Mouse (Mus musculus) MEL (cell line): Measurements from ENCODE around the gene Kcnh1. TPM values are rescaled to one million over a fixed set of nuclear protein-coding genes. Genes with fewer than 3 reads are reported as not detected.

ENCODE experiments used
- DNase-seq: peaks from one replicate; pipeline ENCODE4 v3.0.0; 2011; ENCODE audit warnings: low read depth, low spot score
- H3K27ac ChIP-seq: 2 replicates; pipeline ENCODE4 v1.5.1; 2012; ENCODE audit warnings: low read depth, mild to moderate bottlenecking, control low read depth, low read length, moderate library complexity; ENCODE audit not compliant: control insufficient read depth
- H3K27me3 ChIP-seq, 2 experiments: fragments of 150-350 bp in 1 of 2; sonication (generic) in 1 of 2; 2 replicates each; pipeline ENCODE4 v1.6.1; 2012; ENCODE audit warnings: low read length in 2 of 2, mild to moderate bottlenecking in 2 of 2, improper control_type of control experiment in 1 of 2, moderate library complexity in 1 of 2; ENCODE audit not compliant: insufficient read depth in 2 of 2, control insufficient read depth in 1 of 2
- H3K36me3 ChIP-seq, 2 experiments: 2 replicates each; pipeline ENCODE4 v1.6.1; 2012 to 2014; ENCODE audit warnings: low read length in 2 of 2, improper control_type of control experiment in 1 of 2, inconsistent platforms in 1 of 2, mild to moderate bottlenecking in 1 of 2; ENCODE audit not compliant: insufficient read depth in 2 of 2, control insufficient read depth in 1 of 2
- H3K4me1 ChIP-seq, 2 experiments: fragments of 150-350 bp in 1 of 2; sonication (generic) in 1 of 2; 2 replicates each; pipeline ENCODE4 v1.6.1; 2012; ENCODE audit warnings: low read length in 2 of 2, improper control_type of control experiment in 1 of 2, mild to moderate bottlenecking in 1 of 2; ENCODE audit not compliant: insufficient read depth in 2 of 2, control insufficient read depth in 1 of 2
- H3K4me3 ChIP-seq, 2 experiments: fragments of 150-350 bp in 1 of 2; sonication (generic) in 1 of 2; 2 replicates each; pipeline ENCODE4 v1.5.1; 2012; ENCODE audit warnings: low read depth in 2 of 2, low read length in 2 of 2, mild to moderate bottlenecking in 2 of 2, moderate library complexity in 2 of 2, control low read depth in 1 of 2, improper control_type of control experiment in 1 of 2; ENCODE audit not compliant: control insufficient read depth in 1 of 2, insufficient read depth in 1 of 2
- H3K79me2 ChIP-seq: 2 replicates; pipeline ENCODE4 v1.6.1; 2012; ENCODE audit warnings: mild to moderate bottlenecking, low read length, moderate library complexity; ENCODE audit not compliant: control insufficient read depth, poor library complexity, insufficient read depth
- H3K9ac ChIP-seq: 2 replicates; pipeline ENCODE4 v1.6.1; 2012; ENCODE audit warnings: low read depth, mild to moderate bottlenecking, control low read depth, low read length, moderate library complexity; ENCODE audit not compliant: control insufficient read depth, poor library complexity, severe bottlenecking
- H3K9me3 ChIP-seq: fragments of 150-350 bp; sonication (generic); replicated peaks from 2 replicates; pipeline ENCODE4 v1.6.1; 2012; ENCODE audit warnings: mild to moderate bottlenecking, low read length, improper control_type of control experiment, moderate library complexity; ENCODE audit not compliant: insufficient read depth
- BHLHE40 ChIP-seq: IDR thresholded peaks from 2 replicates; pipeline ENCODE4 v1.6.1; 2012; ENCODE audit warnings: low read depth, mild to moderate bottlenecking, inconsistent platforms, low read length, improper control_type of control experiment, borderline replicate concordance
- CHD2 ChIP-seq: IDR thresholded peaks from 2 replicates; pipeline ENCODE4 v1.6.1; 2011; ENCODE audit warnings: low read length, improper control_type of control experiment
- ELF1 ChIP-seq: IDR thresholded peaks from 2 replicates; pipeline ENCODE4 v1.6.1; 2014; ENCODE audit warnings: low read depth, mild to moderate bottlenecking, inconsistent platforms, low read length, improper control_type of control experiment, moderate library complexity
- EP300 ChIP-seq, 2 experiments: IDR thresholded peaks; 2 replicates each; pipeline ENCODE4 v1.6.1; 2011; ENCODE audit warnings: improper control_type of control experiment in 2 of 2, low read length in 2 of 2, low read depth in 1 of 2, mild to moderate bottlenecking in 1 of 2
- ETS1 ChIP-seq: IDR thresholded peaks from 2 replicates; pipeline ENCODE4 v1.6.1; 2012; ENCODE audit warnings: low read depth, mild to moderate bottlenecking, inconsistent platforms, low read length, improper control_type of control experiment, moderate library complexity
- GATA1 ChIP-seq: IDR thresholded peaks from 2 replicates; pipeline ENCODE4 v1.6.1; 2011; ENCODE audit warnings: low read depth, low read length, improper control_type of control experiment
- JUND ChIP-seq: IDR thresholded peaks from 2 replicates; pipeline ENCODE4 v1.6.1; 2011; ENCODE audit warnings: low read depth, mild to moderate bottlenecking, improper control_type of control experiment, low read length
- MAX ChIP-seq: IDR thresholded peaks from 2 replicates; pipeline ENCODE4 v1.6.1; 2011; ENCODE audit warnings: low read length, improper control_type of control experiment
- MAZ ChIP-seq: IDR thresholded peaks from 2 replicates; pipeline ENCODE4 v1.6.1; 2012; ENCODE audit warnings: low read depth, mild to moderate bottlenecking, inconsistent platforms, low read length, improper control_type of control experiment
- MXI1 ChIP-seq: IDR thresholded peaks from 2 replicates; pipeline ENCODE4 v1.6.1; 2011; ENCODE audit warnings: mild to moderate bottlenecking, low read depth, low read length, improper control_type of control experiment
- MYB ChIP-seq: IDR thresholded peaks from 2 replicates; pipeline ENCODE4 v1.6.1; 2011; ENCODE audit warnings: mild to moderate bottlenecking, low read depth, low read length, improper control_type of control experiment
- MYC ChIP-seq: IDR thresholded peaks from 2 replicates; pipeline ENCODE4 v1.6.1; 2011; ENCODE audit warnings: low read depth, mild to moderate bottlenecking, low read length, improper control_type of control experiment, moderate library complexity
- NELFE ChIP-seq: IDR thresholded peaks from 2 replicates; pipeline ENCODE4 v1.6.1; 2011; ENCODE audit warnings: low read depth, low read length, improper control_type of control experiment
- POLR2A ChIP-seq, 2 experiments: IDR thresholded peaks; 2 replicates each; pipeline ENCODE4 v1.6.1; 2011 to 2012; ENCODE audit warnings: low read length in 2 of 2, mild to moderate bottlenecking in 2 of 2, control low read depth in 1 of 2, improper control_type of control experiment in 1 of 2, low read depth in 1 of 2, moderate library complexity in 1 of 2; ENCODE audit not compliant: control insufficient read depth in 1 of 2, insufficient read depth in 1 of 2, poor library complexity in 1 of 2
- SIN3A ChIP-seq: IDR thresholded peaks from 2 replicates; pipeline ENCODE4 v1.6.1; 2012; ENCODE audit warnings: low read length, improper control_type of control experiment, inconsistent platforms
- TAL1 ChIP-seq: IDR thresholded peaks from 2 replicates; pipeline ENCODE4 v1.6.1; 2012; ENCODE audit warnings: mild to moderate bottlenecking, inconsistent platforms, low read length, moderate library complexity, mixed read lengths
- TCF12 ChIP-seq: IDR thresholded peaks from 2 replicates; pipeline ENCODE4 v1.6.1; 2014; ENCODE audit warnings: low read depth, mild to moderate bottlenecking, inconsistent platforms, low read length, improper control_type of control experiment, moderate library complexity
- USF1 ChIP-seq: IDR thresholded peaks from 2 replicates; pipeline ENCODE4 v1.6.1; 2014; ENCODE audit warnings: low read depth, mild to moderate bottlenecking, inconsistent platforms, low read length, improper control_type of control experiment, moderate library complexity
- ZC3H11A ChIP-seq: IDR thresholded peaks from 2 replicates; pipeline ENCODE4 v1.6.1; 2012; ENCODE audit warnings: low read depth, mild to moderate bottlenecking, inconsistent platforms, low read length, improper control_type of control experiment
- polyA plus RNA-seq, 2 experiments: library from polyadenylated mRNA; stranded (reverse) in 1 of 2; unstranded in 1 of 2; fragments of >175 nt in 1 of 2; fragments of >200 nt in 1 of 2; gene quantifications; 2 replicates each; pipeline versions ENCODE4 v1.2.1 to v1.2.4; 2012; ENCODE audit warnings: low replicate concordance in 2 of 2, low read depth in 1 of 2; ENCODE audit not compliant: insufficient read length in 2 of 2, insufficient read depth in 1 of 2, missing spikeins in 1 of 2
- total RNA-seq: library from RNA; depleted of rRNA; stranded (reverse); fragments of 300-350 nt; gene quantifications from 2 replicates; pipeline ENCODE4 v1.2.3, GENCODE M21; 2012

Kcnh1 gene
- total and polyA plus RNA-seq, 3 experiments: not detected

DNA sequence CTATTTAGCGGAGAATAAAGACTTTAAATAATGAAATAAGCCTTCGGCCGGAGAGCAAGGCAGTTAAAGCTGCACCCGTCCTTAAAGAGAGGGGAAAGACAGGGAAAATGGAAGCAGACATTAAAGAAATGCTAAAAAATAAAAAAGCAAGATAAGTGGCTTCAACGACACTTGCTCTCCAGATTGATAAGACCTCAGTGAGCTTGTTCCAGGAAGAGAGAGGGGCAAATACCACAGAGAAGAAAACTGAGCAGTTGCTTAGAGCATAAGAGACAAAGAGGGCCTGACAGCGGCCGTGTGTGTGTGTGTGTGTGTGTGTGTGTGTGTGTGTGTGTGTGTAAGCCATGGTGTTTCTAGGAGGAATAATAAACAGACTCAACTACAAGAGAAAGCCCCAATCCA lies 123.0 kb downstream of the Kcnh1 start (continued):
- TF ChIP-seq MAZ (no peak), GATA1 (peak; percentile 87)

DNA sequence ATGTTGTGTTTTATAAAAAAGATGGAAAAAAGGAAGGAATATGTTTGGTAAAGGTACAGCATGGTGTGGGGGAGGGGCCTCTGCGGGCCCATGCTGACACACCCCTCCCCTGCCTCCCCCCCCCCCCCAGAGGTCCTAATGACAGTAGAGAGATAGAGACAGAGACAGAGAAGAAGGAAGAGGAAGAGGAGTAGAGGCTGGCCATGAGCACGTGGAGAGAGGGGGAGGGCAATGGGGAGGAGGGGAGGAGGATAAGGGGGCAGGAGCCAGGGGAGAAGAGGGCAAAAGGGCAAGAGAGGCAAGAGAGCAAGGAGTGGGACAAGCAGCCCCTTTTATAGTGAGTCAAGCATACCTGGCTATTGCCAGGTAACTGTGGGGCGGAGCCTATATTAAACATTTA lies 123.5 kb downstream of the Kcnh1 start:
- Histone ChIP-seq H3K4me1 (peaks cover 5 to 24% of the 10 kb centered on the region in 2 experiments), H3K36me3 (peaks cover 0 to 27% of the 10 kb centered on the region in 2 experiments; a peak in 2 of 4 replicates), H3K4me3 (peak overlapping the region; percentile 57 to 65)
- TF ChIP-seq ELF1: peak; percentile 53; the same call in 1 of the 2 replicates
- TF ChIP-seq SIN3A: peak; percentile 49
- TF ChIP-seq ZC3H11A: no peak
- no peak for TF ChIP-seq TCF12
- TF ChIP-seq EP300 (IDR thresholded peaks at IDR 0.05; ENCODE audit: low read depth in 1 of 2, low read length in 2 of 2): peak in 1 of 2 experiments; percentile 45; a peak in 1 of 4 replicates
- TF ChIP-seq MAX: peak; percentile 84
- TF ChIP-seq MAZ: peak; percentile 93
- TF ChIP-seq USF1: peak; percentile 75
- peak in 1 of 2 experiments; percentile 41; a peak in 1 of 4 replicates for TF ChIP-seq POLR2A (IDR thresholded peaks at IDR 0.05; ENCODE audit: control insufficient read depth in 1 of 2, insufficient read depth in 1 of 2, low read depth in 1 of 2, low read length in 2 of 2, poor library complexity in 1 of 2)
- TF ChIP-seq MYB: no peak
- peak; percentile 86 for TF ChIP-seq MYC
- TF ChIP-seq CHD2: peak; percentile 39
- no peak for TF ChIP-seq TAL1
- TF ChIP-seq MXI1: peak; percentile 68
- no peak for TF ChIP-seq GATA1
- no peak for TF ChIP-seq JUND
- TF ChIP-seq NELFE: peak; percentile 19; the same call in 1 of the 2 replicates
- peak; percentile 35; the same call in 1 of the 2 replicates for TF ChIP-seq ETS1
- peak; percentile 68 for TF ChIP-seq BHLHE40
- TF ChIP-seq, all 39 proteins: peak for 13
- Histone ChIP-seq H3K27me3 (no peaks in the 10 kb centered on the region), H3K27ac (peak overlapping the region; percentile 100), H3K9me3 (no peaks in the 10 kb centered on the region), H3K9ac (peak overlapping the region; percentile 91), H3K79me2 (no peaks in the 10 kb centered on the region; the same call in 1 of the 2 replicates)
- peak; percentile 80 for DNase-seq
